Mouse (Mus musculus): ENCODE data around the gene Vangl1. TPM values are rescaled to one million over a fixed set of nuclear protein-coding genes. Genes with fewer than 3 reads are reported as not detected.

Vangl1 gene
- polyA plus RNA-seq, 1 experiment: 7.7 TPM

- no peak overlapping the region for H3K4me3 ChIP-seq (ENCODE audit: low read depth, low read length)
- 63% methylated on average over 7 of the region's 7 CpGs for WGBS
- no peak overlapping the region for H3K27ac ChIP-seq (ENCODE audit: insufficient read depth, low read depth, low read length)
- H3K36me3 ChIP-seq (ENCODE audit: control insufficient read depth, insufficient read depth, low read length): 0 out of 2 replicates have a peak, but pooled peaks cover 1% of the 10 kb centered on the region
- TF ChIP-seq POLR2A (IDR thresholded peaks at IDR 0.05; ENCODE audit: low read depth, low read length) (no peak), CTCF (IDR thresholded peaks at IDR 0.05; ENCODE audit: extremely low read depth, insufficient read length, insufficient replicate concordance, low read depth, low read length) (no peak)
- H3K4me1 ChIP-seq (ENCODE audit: control insufficient read depth, insufficient read depth, insufficient read length, low read length): peaks cover 8% of the 10 kb centered on the region
- H3K27me3 ChIP-seq (ENCODE audit: control insufficient read depth, insufficient read depth, low read length): no peaks in the 10 kb centered on the region
These were observed 50.4 kb downstream of the Vangl1 start for GRCm38 (mm10) chr3:102154107-102154506.

GRCm38 (mm10) chr3:102152872-102153271 is 51.6 kb downstream of the Vangl1 start:
- Histone ChIP-seq H3K27me3 (ENCODE audit: control insufficient read depth, insufficient read depth, low read length) (no peaks in the 10 kb centered on the region), H3K4me1 (ENCODE audit: control insufficient read depth, insufficient read depth, insufficient read length, low read length) (peaks cover 8% of the 10 kb centered on the region), H3K27ac (ENCODE audit: insufficient read depth, low read depth, low read length) (no peak overlapping the region), H3K4me3 (ENCODE audit: low read depth, low read length) (no peak overlapping the region), H3K36me3 (ENCODE audit: control insufficient read depth, insufficient read depth, low read length) (0 out of 2 replicates have a peak, but pooled peaks cover 1% of the 10 kb centered on the region)
- TF ChIP-seq POLR2A (IDR thresholded peaks at IDR 0.05; ENCODE audit: low read depth, low read length) (no peak), CTCF (IDR thresholded peaks at IDR 0.05; ENCODE audit: extremely low read depth, insufficient read length, insufficient replicate concordance, low read depth, low read length) (no peak)
- WGBS: 35% methylated on average over 4 of the region's 4 CpGs

GRCm38 (mm10) chr3:102152471-102152870 is 52.0 kb downstream of the Vangl1 start:
- peaks cover 8% of the 10 kb centered on the region for H3K4me1 ChIP-seq (ENCODE audit: control insufficient read depth, insufficient read depth, insufficient read length, low read length)
- H3K27ac ChIP-seq (ENCODE audit: insufficient read depth, low read depth, low read length): no peak overlapping the region
- H3K4me3 ChIP-seq (ENCODE audit: low read depth, low read length): no peak overlapping the region
- H3K27me3 ChIP-seq (ENCODE audit: control insufficient read depth, insufficient read depth, low read length): no peaks in the 10 kb centered on the region
- no peaks in the 10 kb centered on the region for H3K36me3 ChIP-seq (ENCODE audit: control insufficient read depth, insufficient read depth, low read length)
- no peak for TF ChIP-seq POLR2A (IDR thresholded peaks at IDR 0.05; ENCODE audit: low read depth, low read length)
- no peak for TF ChIP-seq CTCF (IDR thresholded peaks at IDR 0.05; ENCODE audit: extremely low read depth, insufficient read length, insufficient replicate concordance, low read depth, low read length)
- WGBS: 47% methylated on average over 4 of the region's 4 CpGs

GRCm38 (mm10) chr3:102151850-102152249 is 52.6 kb downstream of the Vangl1 start:
- no peak overlapping the region for H3K27ac ChIP-seq (ENCODE audit: insufficient read depth, low read depth, low read length)
- 42% methylated on average over 4 of the region's 4 CpGs for WGBS

GRCm38 (mm10) chr3:102149941-102150340 is 54.6 kb downstream of the Vangl1 start:
- WGBS: 24% methylated on average over 7 of the region's 7 CpGs
- TF ChIP-seq POLR2A (IDR thresholded peaks at IDR 0.05; ENCODE audit: low read depth, low read length) (no peak), CTCF (IDR thresholded peaks at IDR 0.05; ENCODE audit: extremely low read depth, insufficient read length, insufficient replicate concordance, low read depth, low read length) (no peak)
- Histone ChIP-seq H3K27me3 (ENCODE audit: control insufficient read depth, insufficient read depth, low read length) (no peaks in the 10 kb centered on the region), H3K27ac (ENCODE audit: insufficient read depth, low read depth, low read length) (no peak overlapping the region), H3K4me3 (ENCODE audit: low read depth, low read length) (no peak overlapping the region), H3K36me3 (ENCODE audit: control insufficient read depth, insufficient read depth, low read length) (no peaks in the 10 kb centered on the region), H3K4me1 (ENCODE audit: control insufficient read depth, insufficient read depth, insufficient read length, low read length) (peaks cover 8% of the 10 kb centered on the region)

More at GRCm38 (mm10) chr3:102151850-102152249, 52.6 kb downstream of the Vangl1 start:
- H3K36me3 ChIP-seq (ENCODE audit: control insufficient read depth, insufficient read depth, low read length): no peaks in the 10 kb centered on the region
- no peaks in the 10 kb centered on the region for H3K27me3 ChIP-seq (ENCODE audit: control insufficient read depth, insufficient read depth, low read length)
- TF ChIP-seq CTCF (IDR thresholded peaks at IDR 0.05; ENCODE audit: extremely low read depth, insufficient read length, insufficient replicate concordance, low read depth, low read length): no peak
- TF ChIP-seq POLR2A (IDR thresholded peaks at IDR 0.05; ENCODE audit: low read depth, low read length): no peak
- peaks cover 8% of the 10 kb centered on the region for H3K4me1 ChIP-seq (ENCODE audit: control insufficient read depth, insufficient read depth, insufficient read length, low read length)
- no peak overlapping the region for H3K4me3 ChIP-seq (ENCODE audit: low read depth, low read length)

- Histone ChIP-seq H3K4me3 (ENCODE audit: low read depth, low read length) (no peak overlapping the region), H3K36me3 (ENCODE audit: control insufficient read depth, insufficient read depth, low read length) (no peaks in the 10 kb centered on the region), H3K27ac (ENCODE audit: insufficient read depth, low read depth, low read length) (no peak overlapping the region), H3K27me3 (ENCODE audit: control insufficient read depth, insufficient read depth, low read length) (no peaks in the 10 kb centered on the region), H3K4me1 (ENCODE audit: control insufficient read depth, insufficient read depth, insufficient read length, low read length) (peaks cover under 1% of the 10 kb centered on the region; the same call in 1 of the 2 replicates)
- WGBS: 84% methylated on average over 4 of the region's 4 CpGs
- TF ChIP-seq POLR2A (IDR thresholded peaks at IDR 0.05; ENCODE audit: low read depth, low read length) (no peak), CTCF (IDR thresholded peaks at IDR 0.05; ENCODE audit: extremely low read depth, insufficient read length, insufficient replicate concordance, low read depth, low read length) (no peak)
These were observed 57.3 kb downstream of the Vangl1 start for GRCm38 (mm10) chr3:102147189-102147588.

- Histone ChIP-seq H3K36me3 (ENCODE audit: control insufficient read depth, insufficient read depth, low read length) (no peaks in the 10 kb centered on the region), H3K4me1 (ENCODE audit: control insufficient read depth, insufficient read depth, insufficient read length, low read length) (no peaks in the 10 kb centered on the region; the same call in 1 of the 2 replicates), H3K27ac (ENCODE audit: insufficient read depth, low read depth, low read length) (no peak overlapping the region), H3K4me3 (ENCODE audit: low read depth, low read length) (no peak overlapping the region), H3K27me3 (ENCODE audit: control insufficient read depth, insufficient read depth, low read length) (no peaks in the 10 kb centered on the region)
- 80% methylated on average over 6 of the region's 6 CpGs for WGBS
- TF ChIP-seq POLR2A (IDR thresholded peaks at IDR 0.05; ENCODE audit: low read depth, low read length): no peak
- no peak for TF ChIP-seq CTCF (IDR thresholded peaks at IDR 0.05; ENCODE audit: extremely low read depth, insufficient read length, insufficient replicate concordance, low read depth, low read length)
These were observed 58.1 kb downstream of the Vangl1 start for GRCm38 (mm10) chr3:102146428-102146827.
